Mouse (Mus musculus): ENCODE results near the gene Nkain4. TPM values are rescaled to one million over a fixed set of nuclear protein-coding genes. Genes with fewer than 3 reads are reported as not detected.

Nkain4 gene
- total and polyA plus RNA-seq, 3 experiments = not detected

GRCm38 (mm10) chr2:180986449-180986848 lies 31.9 kb upstream of the Nkain4 start, which contains the start of gene Col20a1:
TSS of gene Col20a1 (plus strand) at chr2:180986535.
- H3K4me1 ChIP-seq (ENCODE audit: control insufficient read depth in 1 of 2, insufficient read depth in 2 of 2, low read length in 2 of 2) = no peaks in the 10 kb centered on the region
- no peaks in the 10 kb centered on the region for H3K36me3 ChIP-seq (ENCODE audit: control insufficient read depth in 1 of 2, insufficient read depth in 2 of 2, low read length in 2 of 2)
- no peak within 1 kb of the TSS for H3K27ac ChIP-seq (ENCODE audit: control insufficient read depth, low read depth, low read length)
- no peaks in the 10 kb centered on the region for H3K79me2 ChIP-seq (ENCODE audit: control insufficient read depth, insufficient read depth, low read length, poor library complexity)
- no peak within 1 kb of the TSS for H3K9ac ChIP-seq (ENCODE audit: control insufficient read depth, low read depth, low read length, poor library complexity, severe bottlenecking)
- TF ChIP-seq EP300 (IDR thresholded peaks at IDR 0.05; ENCODE audit: low read depth in 1 of 2, low read length in 2 of 2) (no peak), MAFK (IDR thresholded peaks at IDR 0.05; ENCODE audit: borderline replicate concordance, low read depth, low read length) (no peak), ZNF384 (IDR thresholded peaks at IDR 0.05; ENCODE audit: low read depth, low read length) (no peak), SMC3 (IDR thresholded peaks at IDR 0.05; ENCODE audit: low read depth, low read length) (no peak), CHD2 (IDR thresholded peaks at IDR 0.05; ENCODE audit: low read length) (no peak), ZKSCAN1 (IDR thresholded peaks at IDR 0.05; ENCODE audit: low read depth, low read length) (no peak), SIN3A (IDR thresholded peaks at IDR 0.05; ENCODE audit: low read length) (no peak), ELF1 (IDR thresholded peaks at IDR 0.05; ENCODE audit: low read depth, low read length) (no peak)
- no peak within 1 kb of the TSS for H3K4me3 ChIP-seq (ENCODE audit: control insufficient read depth in 1 of 2, insufficient read depth in 1 of 2, low read depth in 2 of 2, low read length in 2 of 2)
- DNase-seq (ENCODE audit: low read depth, low spot score) = no peak
- peaks cover 0 to 2% of the 10 kb centered on the region in 2 experiments; a peak in 1 of 4 replicates for H3K27me3 ChIP-seq (ENCODE audit: control insufficient read depth in 1 of 2, insufficient read depth in 2 of 2, low read length in 2 of 2)
- H3K9me3 ChIP-seq (replicated peaks; ENCODE audit: insufficient read depth, low read length) = no peaks in the 10 kb centered on the region

- TF ChIP-seq GATA1 (IDR thresholded peaks at IDR 0.05; ENCODE audit: low read depth, low read length) (no peak), MAX (IDR thresholded peaks at IDR 0.05; ENCODE audit: low read length) (no peak), TBP (IDR thresholded peaks at IDR 0.05; ENCODE audit: low read depth, low read length) (no peak), RAD21 (IDR thresholded peaks at IDR 0.05; ENCODE audit: low read depth, low read length) (no peak), RCOR1 (IDR thresholded peaks at IDR 0.05; ENCODE audit: low read depth, low read length) (no peak), E2F4 (IDR thresholded peaks at IDR 0.05; ENCODE audit: borderline replicate concordance, low read depth, low read length) (no peak)
- no peaks in the 10 kb centered on the region for H3K79me2 ChIP-seq (ENCODE audit: control insufficient read depth, insufficient read depth, low read length, poor library complexity)
- DNase-seq (ENCODE audit: low read depth, low spot score) = no peak
- H3K27ac ChIP-seq (ENCODE audit: control insufficient read depth, low read depth, low read length) = no peak overlapping the region
- no peaks in the 10 kb centered on the region for H3K4me1 ChIP-seq (ENCODE audit: control insufficient read depth in 1 of 2, insufficient read depth in 2 of 2, low read length in 2 of 2)
- H3K36me3 ChIP-seq (ENCODE audit: control insufficient read depth in 1 of 2, insufficient read depth in 2 of 2, low read length in 2 of 2) = no peaks in the 10 kb centered on the region
- no peaks in the 10 kb centered on the region for H3K9me3 ChIP-seq (replicated peaks; ENCODE audit: insufficient read depth, low read length)
- no peak overlapping the region for H3K9ac ChIP-seq (ENCODE audit: control insufficient read depth, low read depth, low read length, poor library complexity, severe bottlenecking)
- H3K4me3 ChIP-seq (ENCODE audit: control insufficient read depth in 1 of 2, insufficient read depth in 1 of 2, low read depth in 2 of 2, low read length in 2 of 2) = no peak overlapping the region
- H3K27me3 ChIP-seq (ENCODE audit: control insufficient read depth in 1 of 2, insufficient read depth in 2 of 2, low read length in 2 of 2) = peaks cover 0 to 2% of the 10 kb centered on the region in 2 experiments; a peak in 1 of 4 replicates
These were observed 31.1 kb upstream of the Nkain4 start for GRCm38 (mm10) chr2:180985635-180986034.

- H3K36me3 ChIP-seq (ENCODE audit: control insufficient read depth in 1 of 2, insufficient read depth in 2 of 2, low read length in 2 of 2) = peaks cover 0 to 3% of the 10 kb centered on the region in 2 experiments; a peak in 1 of 4 replicates
These were observed 26.6 kb upstream of the Nkain4 start for GRCm38 (mm10) chr2:180981133-180981532.

More at GRCm38 (mm10) chr2:180981133-180981532, 26.6 kb upstream of the Nkain4 start:
- no peak overlapping the region for H3K9ac ChIP-seq (ENCODE audit: control insufficient read depth, low read depth, low read length, poor library complexity, severe bottlenecking)
- DNase-seq (ENCODE audit: low read depth, low spot score) = no peak
- no peak overlapping the region for H3K4me3 ChIP-seq (ENCODE audit: control insufficient read depth in 1 of 2, insufficient read depth in 1 of 2, low read depth in 2 of 2, low read length in 2 of 2)
- TF ChIP-seq TBP (IDR thresholded peaks at IDR 0.05; ENCODE audit: low read depth, low read length) (no peak), MYB (IDR thresholded peaks at IDR 0.05; ENCODE audit: low read depth, low read length) (no peak), ZKSCAN1 (IDR thresholded peaks at IDR 0.05; ENCODE audit: low read depth, low read length) (no peak), USF2 (IDR thresholded peaks at IDR 0.05; ENCODE audit: borderline replicate concordance in 1 of 2, insufficient read depth in 1 of 2, low read depth in 1 of 2, low read length in 2 of 2) (no peak)
- H3K27me3 ChIP-seq (ENCODE audit: control insufficient read depth in 1 of 2, insufficient read depth in 2 of 2, low read length in 2 of 2) = no peaks in the 10 kb centered on the region
- no peaks in the 10 kb centered on the region for H3K9me3 ChIP-seq (replicated peaks; ENCODE audit: insufficient read depth, low read length)
- no peak overlapping the region for H3K27ac ChIP-seq (ENCODE audit: control insufficient read depth, low read depth, low read length)
- H3K4me1 ChIP-seq (ENCODE audit: control insufficient read depth in 1 of 2, insufficient read depth in 2 of 2, low read length in 2 of 2) = no peaks in the 10 kb centered on the region
- H3K79me2 ChIP-seq (ENCODE audit: control insufficient read depth, insufficient read depth, low read length, poor library complexity) = no peaks in the 10 kb centered on the region

All from MEL (cell line).